23 mouse cellular contexts compared by ENCODE assay signal in genomic region chr1:149894940-149895339, GRCm38 (mm10).
"Had no signal": no experiment of that assay in that cellular context is flagged by ENCODE, and none has a peak within 500 bp of the region (broad histone marks: within the 10 kb centered on the region; RNA-seq: fewer than 3 reads in every experiment).

No protein-coding gene starts in this region.

- DNase-seq: forebrain, postnatal 0 days; gastrocnemius, postnatal 14 days; gastrocnemius, postnatal 36 days; heart, adult 11 months; heart, adult 2 months; heart, postnatal 14 days; heart, postnatal 36 days; kidney, adult 11 months; kidney, postnatal 10 days; kidney, postnatal 25 days; layer of hippocampus, adult 9-11 months; layer of hippocampus, postnatal 36 days; left cerebral cortex, postnatal 4 days had no signal

- H3K9ac ChIP-seq: forebrain, embryonic 15.5 days; forebrain, postnatal 0 days; heart, embryonic 13.5 days; heart, embryonic 15.5 days; hindbrain, embryonic 13.5 days; limb, embryonic 13.5 days; limb, embryonic 15.5 days; liver, embryonic 12.5 days; liver, embryonic 14.5 days had no signal

- ATAC-seq: forebrain, embryonic 15.5 days; forebrain, postnatal 0 days; hindbrain, postnatal 0 days; liver, embryonic 12.5 days had no signal

- H3K27ac ChIP-seq: forebrain, embryonic 15.5 days; heart, adult 2 months; heart, embryonic 13.5 days; heart, embryonic 15.5 days; hindbrain, embryonic 13.5 days; hindbrain, postnatal 0 days; limb, embryonic 13.5 days; limb, embryonic 15.5 days; liver, embryonic 12.5 days; liver, embryonic 14.5 days had no signal

- H3K4me1 ChIP-seq: heart, embryonic 13.5 days; heart, embryonic 15.5 days; hindbrain, embryonic 13.5 days; limb, embryonic 13.5 days; limb, embryonic 15.5 days had no signal

- H3K27me3 ChIP-seq: forebrain, embryonic 15.5 days; heart, embryonic 13.5 days; heart, embryonic 15.5 days; hindbrain, embryonic 13.5 days; limb, embryonic 13.5 days; limb, embryonic 15.5 days; liver, embryonic 12.5 days had no signal

- H3K9me3 ChIP-seq: forebrain, embryonic 15.5 days; heart, embryonic 13.5 days; heart, embryonic 15.5 days; hindbrain, embryonic 13.5 days; limb, embryonic 13.5 days; limb, embryonic 15.5 days; liver, embryonic 12.5 days had no signal

- H3K36me3 ChIP-seq: forebrain, embryonic 15.5 days; heart, embryonic 13.5 days; heart, embryonic 15.5 days; hindbrain, embryonic 13.5 days; limb, embryonic 13.5 days; limb, embryonic 15.5 days had no signal

- H3K4me2 ChIP-seq: forebrain, embryonic 15.5 days; heart, embryonic 11.5 days; heart, embryonic 13.5 days; heart, embryonic 15.5 days; hindbrain, embryonic 13.5 days; limb, embryonic 13.5 days; limb, embryonic 15.5 days; liver, embryonic 12.5 days had no signal

- H3K4me3 ChIP-seq: forebrain, embryonic 15.5 days; heart, adult 2 months; heart, embryonic 13.5 days; heart, embryonic 15.5 days; hindbrain, embryonic 13.5 days; limb, embryonic 13.5 days; limb, embryonic 15.5 days; liver, embryonic 12.5 days had no signal
